28 mouse cellular contexts compared by ENCODE assay signal in the genomic region with DNA sequence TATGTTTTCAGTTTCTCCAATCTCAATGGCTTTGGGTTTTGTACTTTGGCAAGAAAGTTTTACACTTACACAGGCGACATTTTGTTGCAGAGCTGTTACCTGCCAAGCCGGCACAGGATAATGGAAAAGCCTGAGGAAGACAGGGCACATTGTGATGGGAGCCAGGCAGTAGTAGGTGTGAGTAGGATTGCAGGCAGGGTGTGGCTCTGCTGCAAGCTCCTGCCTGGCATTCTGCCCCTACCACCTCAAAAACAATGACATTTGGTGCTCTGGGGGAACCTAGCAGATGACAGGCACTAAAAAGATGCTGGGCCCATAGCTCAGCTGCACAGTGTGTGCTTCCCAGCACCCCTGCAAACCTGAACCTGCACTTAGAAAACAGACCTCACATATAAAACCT. TPM values are rescaled to one million over a fixed set of nuclear protein-coding genes. Genes with fewer than 3 reads are reported as not detected.
A peak's percentile ranks its signal among the peaks of the same experiment; 100 is the strongest.
DNase-seq lines count a peak whose midpoint lies in the region; ATAC-seq and TF ChIP-seq lines count a peak whose summit lies in the region.
"Had no signal": no experiment of that assay in that cellular context is flagged by ENCODE, and none has a peak within 500 bp of the region (broad histone marks: within the 10 kb centered on the region; RNA-seq: fewer than 3 reads in every experiment).

No protein-coding gene starts in this region.

- TF ChIP-seq CTCF in layer of hippocampus, adult 2 months (conservative IDR thresholded peaks at IDR 0.05), result no peak

- ATAC-seq in erythroblast, adult 5-6 weeks (replicated peaks; ENCODE audit: low FRiP score, poor library complexity, severe bottlenecking), result no peak
- ATAC-seq: CD4-positive, CD25-positive, alpha-beta regulatory T cell, adult 4 months; forebrain, postnatal 0 days; intestine, embryonic 16.5 days; midbrain, embryonic 15.5 days had no signal

- no peak overlapping the region for H3K4me3 ChIP-seq in layer of hippocampus, adult 2 months
- H3K4me3 ChIP-seq: embryonic facial prominence, embryonic 12.5 days; forebrain, embryonic 10.5 days; gastrocnemius, adult 2 months; heart, adult 2 months; heart, embryonic 12.5 days; hindbrain, embryonic 13.5 days; limb, embryonic 13.5 days; lung, embryonic 15.5 days; midbrain, embryonic 10.5 days; midbrain, embryonic 15.5 days; stomach, embryonic 15.5 days had no signal

- H3K27ac ChIP-seq in layer of hippocampus, adult 2 months, result peak overlapping the region; percentile 58
- H3K27ac ChIP-seq: embryonic facial prominence, embryonic 12.5 days; forebrain, embryonic 10.5 days; gastrocnemius, adult 2 months; heart, adult 2 months; hindbrain, embryonic 13.5 days; kidney, postnatal 0 days; limb, embryonic 13.5 days; lung, embryonic 15.5 days; midbrain, embryonic 10.5 days; midbrain, embryonic 15.5 days; stomach, embryonic 15.5 days had no signal

- DNase-seq in cerebellum, adult 9-10 months, result peak; percentile 32
- no peak for DNase-seq in cerebellum, postnatal 14 days
- no peak for DNase-seq in layer of hippocampus, adult 2 months (ENCODE audit: low spot score in 2 of 2)
- no peak for DNase-seq in layer of hippocampus, adult 9-10 months (ENCODE audit: low spot score)
- peak; percentile 54 for DNase-seq in right cerebral cortex, adult 18-20 months
- DNase-seq in right cerebral cortex, postnatal 36 days (ENCODE audit: low spot score in 2 of 2), result no peak
- DNase-seq: adrenal gland, postnatal 14 days; embryo, embryonic 11 days; forebrain, postnatal 0 days; gastrocnemius, adult 2 months; heart, adult 2 months; heart, postnatal 4 days; kidney, adult 8-10 months; kidney, postnatal 4 days; thymus, postnatal 14 days had no signal

RNA-seq across cellular contexts. Expression of a gene that starts 54.3 kb away (rescaled TPM):
- total RNA-seq in layer of hippocampus, adult 2 months (2021), result 10 to 100 TPM; 77.3 to 81.1 TPM
- 229 and 299 TPM in 2 replicates for total RNA-seq in erythroblast, adult 5-6 weeks (2015; ENCODE audit: low replicate concordance)
- total RNA-seq in erythroblast, adult 5-6 weeks (2017; ENCODE audit: low replicate concordance), result 275 and 350 TPM in 2 replicates

Comparison
In these comparisons a context has a peak if more than half of its experiments do, and no peak if none do; other contexts are left out.
1. DNase-seq: peak in cerebellum, adult 9-10 months (single experiment) and right cerebral cortex, adult 18-20 months (single experiment); none in cerebellum, postnatal 14 days (0 of 2), layer of hippocampus, adult 2 months (0 of 2), layer of hippocampus, adult 9-10 months (single experiment) and right cerebral cortex, postnatal 36 days (0 of 2).